Mouse (Mus musculus) MEL (cell line): ENCODE data around the gene Nt5c1a. TPM values are rescaled to one million over a fixed set of nuclear protein-coding genes. Genes with fewer than 3 reads are reported as not detected.

ENCODE experiments used
- DNase-seq: peaks from one replicate; pipeline ENCODE4 v3.0.0; 2011; ENCODE audit warnings: low read depth, low spot score
- H3K27ac ChIP-seq: 2 replicates; pipeline ENCODE4 v1.5.1; 2012; ENCODE audit warnings: low read depth, mild to moderate bottlenecking, control low read depth, low read length, moderate library complexity; ENCODE audit not compliant: control insufficient read depth
- H3K27me3 ChIP-seq, 2 experiments: fragments of 150-350 bp in 1 of 2; sonication (generic) in 1 of 2; 2 replicates each; pipeline ENCODE4 v1.6.1; 2012; ENCODE audit warnings: low read length in 2 of 2, mild to moderate bottlenecking in 2 of 2, improper control_type of control experiment in 1 of 2, moderate library complexity in 1 of 2; ENCODE audit not compliant: insufficient read depth in 2 of 2, control insufficient read depth in 1 of 2
- H3K36me3 ChIP-seq, 2 experiments: 2 replicates each; pipeline ENCODE4 v1.6.1; 2012 to 2014; ENCODE audit warnings: low read length in 2 of 2, improper control_type of control experiment in 1 of 2, inconsistent platforms in 1 of 2, mild to moderate bottlenecking in 1 of 2; ENCODE audit not compliant: insufficient read depth in 2 of 2, control insufficient read depth in 1 of 2
- H3K4me1 ChIP-seq, 2 experiments: fragments of 150-350 bp in 1 of 2; sonication (generic) in 1 of 2; 2 replicates each; pipeline ENCODE4 v1.6.1; 2012; ENCODE audit warnings: low read length in 2 of 2, improper control_type of control experiment in 1 of 2, mild to moderate bottlenecking in 1 of 2; ENCODE audit not compliant: insufficient read depth in 2 of 2, control insufficient read depth in 1 of 2
- H3K4me3 ChIP-seq, 2 experiments: fragments of 150-350 bp in 1 of 2; sonication (generic) in 1 of 2; 2 replicates each; pipeline ENCODE4 v1.5.1; 2012; ENCODE audit warnings: low read depth in 2 of 2, low read length in 2 of 2, mild to moderate bottlenecking in 2 of 2, moderate library complexity in 2 of 2, control low read depth in 1 of 2, improper control_type of control experiment in 1 of 2; ENCODE audit not compliant: control insufficient read depth in 1 of 2, insufficient read depth in 1 of 2
- H3K79me2 ChIP-seq: 2 replicates; pipeline ENCODE4 v1.6.1; 2012; ENCODE audit warnings: mild to moderate bottlenecking, low read length, moderate library complexity; ENCODE audit not compliant: control insufficient read depth, poor library complexity, insufficient read depth
- H3K9ac ChIP-seq: 2 replicates; pipeline ENCODE4 v1.6.1; 2012; ENCODE audit warnings: low read depth, mild to moderate bottlenecking, control low read depth, low read length, moderate library complexity; ENCODE audit not compliant: control insufficient read depth, poor library complexity, severe bottlenecking
- H3K9me3 ChIP-seq: fragments of 150-350 bp; sonication (generic); replicated peaks from 2 replicates; pipeline ENCODE4 v1.6.1; 2012; ENCODE audit warnings: mild to moderate bottlenecking, low read length, improper control_type of control experiment, moderate library complexity; ENCODE audit not compliant: insufficient read depth
- BHLHE40 ChIP-seq: IDR thresholded peaks from 2 replicates; pipeline ENCODE4 v1.6.1; 2012; ENCODE audit warnings: low read depth, mild to moderate bottlenecking, inconsistent platforms, low read length, improper control_type of control experiment, borderline replicate concordance
- CHD1 ChIP-seq: IDR thresholded peaks from 2 replicates; pipeline ENCODE4 v1.6.1; 2012; ENCODE audit warnings: low read depth, mild to moderate bottlenecking, inconsistent platforms, low read length, improper control_type of control experiment
- CHD2 ChIP-seq: IDR thresholded peaks from 2 replicates; pipeline ENCODE4 v1.6.1; 2011; ENCODE audit warnings: low read length, improper control_type of control experiment
- EP300 ChIP-seq, 2 experiments: IDR thresholded peaks; 2 replicates each; pipeline ENCODE4 v1.6.1; 2011; ENCODE audit warnings: improper control_type of control experiment in 2 of 2, low read length in 2 of 2, low read depth in 1 of 2, mild to moderate bottlenecking in 1 of 2
- ETS1 ChIP-seq: IDR thresholded peaks from 2 replicates; pipeline ENCODE4 v1.6.1; 2012; ENCODE audit warnings: low read depth, mild to moderate bottlenecking, inconsistent platforms, low read length, improper control_type of control experiment, moderate library complexity
- GABPA ChIP-seq: IDR thresholded peaks from 2 replicates; pipeline ENCODE4 v1.6.1; 2012; ENCODE audit warnings: low read depth, mild to moderate bottlenecking, inconsistent platforms, low read length, improper control_type of control experiment, moderate library complexity
- GATA1 ChIP-seq: IDR thresholded peaks from 2 replicates; pipeline ENCODE4 v1.6.1; 2011; ENCODE audit warnings: low read depth, low read length, improper control_type of control experiment
- JUND ChIP-seq: IDR thresholded peaks from 2 replicates; pipeline ENCODE4 v1.6.1; 2011; ENCODE audit warnings: low read depth, mild to moderate bottlenecking, improper control_type of control experiment, low read length
- KAT2A ChIP-seq: conservative IDR thresholded peaks from 2 replicates; pipeline ENCODE4 v1.6.1; 2012; ENCODE audit warnings: low read depth, low read length, improper control_type of control experiment, inconsistent platforms
- MAZ ChIP-seq: IDR thresholded peaks from 2 replicates; pipeline ENCODE4 v1.6.1; 2012; ENCODE audit warnings: low read depth, mild to moderate bottlenecking, inconsistent platforms, low read length, improper control_type of control experiment
- MXI1 ChIP-seq: IDR thresholded peaks from 2 replicates; pipeline ENCODE4 v1.6.1; 2011; ENCODE audit warnings: mild to moderate bottlenecking, low read depth, low read length, improper control_type of control experiment
- MYB ChIP-seq: IDR thresholded peaks from 2 replicates; pipeline ENCODE4 v1.6.1; 2011; ENCODE audit warnings: mild to moderate bottlenecking, low read depth, low read length, improper control_type of control experiment
- NELFE ChIP-seq: IDR thresholded peaks from 2 replicates; pipeline ENCODE4 v1.6.1; 2011; ENCODE audit warnings: low read depth, low read length, improper control_type of control experiment
- POLR2AphosphoS2 ChIP-seq: IDR thresholded peaks from 2 replicates; pipeline ENCODE4 v1.6.1; 2011; ENCODE audit warnings: low read length, improper control_type of control experiment
- RCOR1 ChIP-seq: IDR thresholded peaks from 2 replicates; pipeline ENCODE4 v1.6.1; 2012; ENCODE audit warnings: low read depth, mild to moderate bottlenecking, inconsistent platforms, low read length, improper control_type of control experiment
- SIN3A ChIP-seq: IDR thresholded peaks from 2 replicates; pipeline ENCODE4 v1.6.1; 2012; ENCODE audit warnings: low read length, improper control_type of control experiment, inconsistent platforms
- SMC3 ChIP-seq: IDR thresholded peaks from 2 replicates; pipeline ENCODE4 v1.6.1; 2011; ENCODE audit warnings: low read depth, low read length, improper control_type of control experiment
- TAL1 ChIP-seq: IDR thresholded peaks from 2 replicates; pipeline ENCODE4 v1.6.1; 2012; ENCODE audit warnings: mild to moderate bottlenecking, inconsistent platforms, low read length, moderate library complexity, mixed read lengths
- TBP ChIP-seq: IDR thresholded peaks from 2 replicates; pipeline ENCODE4 v1.8.0; 2011; ENCODE audit warnings: low read depth, low read length, improper control_type of control experiment
- TCF12 ChIP-seq: IDR thresholded peaks from 2 replicates; pipeline ENCODE4 v1.6.1; 2014; ENCODE audit warnings: low read depth, mild to moderate bottlenecking, inconsistent platforms, low read length, improper control_type of control experiment, moderate library complexity
- UBTF ChIP-seq: IDR thresholded peaks from 2 replicates; pipeline ENCODE4 v1.6.1; 2012; ENCODE audit warnings: low read depth, mild to moderate bottlenecking, inconsistent platforms, low read length, improper control_type of control experiment, moderate library complexity, borderline replicate concordance; ENCODE audit not compliant: insufficient read depth
- USF1 ChIP-seq: IDR thresholded peaks from 2 replicates; pipeline ENCODE4 v1.6.1; 2014; ENCODE audit warnings: low read depth, mild to moderate bottlenecking, inconsistent platforms, low read length, improper control_type of control experiment, moderate library complexity
- USF2 ChIP-seq, 2 experiments: IDR thresholded peaks; 2 replicates each; pipeline ENCODE4 v1.6.1; 2011 to 2012; ENCODE audit warnings: improper control_type of control experiment in 2 of 2, low read length in 2 of 2, borderline replicate concordance in 1 of 2, inconsistent platforms in 1 of 2, low read depth in 1 of 2, mild to moderate bottlenecking in 1 of 2; ENCODE audit not compliant: insufficient read depth in 1 of 2
- ZKSCAN1 ChIP-seq: IDR thresholded peaks from 2 replicates; pipeline ENCODE4 v1.6.1; 2012; ENCODE audit warnings: low read depth, mild to moderate bottlenecking, inconsistent platforms, low read length, improper control_type of control experiment, moderate library complexity
- ZMIZ1 ChIP-seq: IDR thresholded peaks from 2 replicates; pipeline ENCODE4 v1.6.1; 2012; ENCODE audit warnings: low read depth, mild to moderate bottlenecking, inconsistent platforms, low read length, improper control_type of control experiment, moderate library complexity
- ZNF384 ChIP-seq: IDR thresholded peaks from 2 replicates; pipeline ENCODE4 v1.6.1; 2012; ENCODE audit warnings: low read depth, mild to moderate bottlenecking, inconsistent platforms, low read length, improper control_type of control experiment
- polyA plus RNA-seq, 2 experiments: library from polyadenylated mRNA; stranded (reverse) in 1 of 2; unstranded in 1 of 2; fragments of >175 nt in 1 of 2; fragments of >200 nt in 1 of 2; gene quantifications; 2 replicates each; pipeline versions ENCODE4 v1.2.1 to v1.2.4; 2012; ENCODE audit warnings: low replicate concordance in 2 of 2, low read depth in 1 of 2; ENCODE audit not compliant: insufficient read length in 2 of 2, insufficient read depth in 1 of 2, missing spikeins in 1 of 2
- total RNA-seq: library from RNA; depleted of rRNA; stranded (reverse); fragments of 300-350 nt; gene quantifications from 2 replicates; pipeline ENCODE4 v1.2.3, GENCODE M21; 2012

The Nt5c1a gene
- total and polyA plus RNA-seq, 3 experiments = not detected

DNA sequence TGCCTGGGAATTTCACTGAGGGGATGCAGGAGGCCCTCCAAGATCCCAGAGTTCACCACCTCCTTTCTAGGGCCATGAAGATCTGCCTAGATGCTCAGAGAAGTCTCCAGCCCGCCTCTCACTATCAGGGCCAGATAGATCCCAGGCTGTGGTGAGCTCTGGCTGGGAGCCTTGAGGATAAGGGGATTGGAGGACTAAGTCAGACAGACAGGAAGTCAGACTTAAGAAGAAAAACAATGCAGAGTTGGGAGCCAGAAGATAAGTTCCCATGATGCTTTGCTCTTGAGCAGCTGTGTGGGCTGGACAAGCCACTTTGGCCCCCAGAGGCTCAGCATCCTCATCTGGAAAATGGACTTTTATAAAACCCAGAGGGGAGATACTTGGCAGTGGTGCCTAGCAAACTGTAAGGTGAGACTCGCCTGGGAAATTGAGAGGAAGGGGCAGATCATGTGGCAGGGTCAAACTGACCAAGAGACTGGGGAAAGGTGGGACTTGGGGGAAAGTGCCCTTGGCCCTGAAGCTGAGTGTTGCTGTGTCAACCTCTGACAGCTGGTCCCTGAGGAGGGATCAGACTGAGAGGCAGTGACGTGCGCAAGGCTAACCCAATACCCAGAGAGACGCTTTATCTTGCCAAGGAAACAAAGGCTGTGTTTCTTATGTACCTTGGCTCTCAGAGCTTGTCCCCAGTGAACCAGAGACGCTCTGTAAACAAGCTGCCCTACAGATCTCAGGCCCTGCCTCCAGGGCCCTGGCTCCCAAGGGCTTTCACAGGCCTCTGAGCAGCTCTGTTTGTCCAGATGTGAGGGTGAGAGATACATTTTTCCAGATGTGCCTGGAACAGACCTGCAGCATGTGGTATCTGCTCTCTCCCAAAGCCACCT lies 36.3 kb downstream of the Nt5c1a start:
- H3K36me3 ChIP-seq = no peaks in the 10 kb centered on the region
- no peak for TF ChIP-seq JUND
- no peak for TF ChIP-seq ETS1
- no peak for TF ChIP-seq MAZ
- TF ChIP-seq UBTF = no peak
- no peak for TF ChIP-seq TCF12
- TF ChIP-seq SIN3A = no peak
- TF ChIP-seq RCOR1 = no peak
- no peak for TF ChIP-seq POLR2AphosphoS2
- TF ChIP-seq USF1 = no peak
- TF ChIP-seq MYB = no peak
- TF ChIP-seq CHD2 = no peak
- no peak for TF ChIP-seq ZNF384
- TF ChIP-seq TBP = no peak
- no peak for TF ChIP-seq NELFE

GRCm38 (mm10) chr4:123239361-123240203 lies 38.3 kb downstream of the Nt5c1a start:
- no peak overlapping the region for H3K4me3 ChIP-seq
- H3K36me3 ChIP-seq = no peaks in the 10 kb centered on the region
- no peak for DNase-seq
- no peak for TF ChIP-seq MXI1
- TF ChIP-seq EP300 (IDR thresholded peaks at IDR 0.05; ENCODE audit: low read depth in 1 of 2, low read length in 2 of 2) = no peak
- no peak for TF ChIP-seq UBTF
- no peak for TF ChIP-seq ZKSCAN1
- no peak for TF ChIP-seq KAT2A
- TF ChIP-seq POLR2AphosphoS2 = no peak
- TF ChIP-seq TAL1 = no peak
- no peak for TF ChIP-seq NELFE
- no peak for TF ChIP-seq GABPA
- TF ChIP-seq CHD2 = no peak
- no peak for TF ChIP-seq ETS1
- no peak for TF ChIP-seq CHD1
- no peak for TF ChIP-seq ZMIZ1
- no peak for TF ChIP-seq BHLHE40
- TF ChIP-seq SMC3 = no peak
- no peak for TF ChIP-seq MAZ
- no peak for TF ChIP-seq JUND
- TF ChIP-seq USF2 (IDR thresholded peaks at IDR 0.05; ENCODE audit: borderline replicate concordance in 1 of 2, insufficient read depth in 1 of 2, low read depth in 1 of 2, low read length in 2 of 2) = no peak
- no peak for TF ChIP-seq GATA1
- H3K9ac ChIP-seq = no peak overlapping the region
- H3K79me2 ChIP-seq = no peaks in the 10 kb centered on the region
- no peak overlapping the region for H3K27ac ChIP-seq
- H3K4me1 ChIP-seq = peaks cover 0 to 4% of the 10 kb centered on the region in 2 experiments; a peak in 1 of 4 replicates
- H3K9me3 ChIP-seq = no peaks in the 10 kb centered on the region
- peaks cover 9 to 10% of the 10 kb centered on the region in 2 experiments for H3K27me3 ChIP-seq

More for the DNA sequence above, 36.3 kb downstream of the Nt5c1a start:
- Histone ChIP-seq H3K27ac (no peak overlapping the region), H3K4me1 (peaks cover 0 to 4% of the 10 kb centered on the region in 2 experiments; a peak in 1 of 4 replicates), H3K79me2 (no peaks in the 10 kb centered on the region), H3K4me3 (no peak overlapping the region), H3K9ac (no peak overlapping the region), H3K9me3 (no peaks in the 10 kb centered on the region), H3K27me3 (peaks cover 3 to 6% of the 10 kb centered on the region in 2 experiments; a peak in 3 of 4 replicates)
- no peak for DNase-seq
